Mouse (Mus musculus): ENCODE results near the gene Tm9sf3.

The Tm9sf3 gene

GRCm38 (mm10) chr19:41164447-41165095, 99.2 kb downstream of the Tm9sf3 start:
- DNase-seq: no peak
